Mouse (Mus musculus) adrenal gland, postnatal 4 days (tissue): Measurements from ENCODE around the gene Pop7. TPM values are rescaled to one million over a fixed set of nuclear protein-coding genes. Genes with fewer than 3 reads are reported as not detected.

Source experiments
- DNase-seq, 2 experiments: peaks; one replicate each; pipeline ENCODE4 v3.0.0; 2021 to 2022; ENCODE audit warnings: low spot score in 2 of 2, mixed read lengths in 2 of 2
- total RNA-seq, 2 experiments: library from RNA; stranded (reverse); gene quantifications; 2 replicates each; pipeline ENCODE4 v1.2.3; 2021

Gene Pop7
- total RNA-seq, 2 experiments from 2014 or later, result 26.5 to 26.9 TPM

DNA sequence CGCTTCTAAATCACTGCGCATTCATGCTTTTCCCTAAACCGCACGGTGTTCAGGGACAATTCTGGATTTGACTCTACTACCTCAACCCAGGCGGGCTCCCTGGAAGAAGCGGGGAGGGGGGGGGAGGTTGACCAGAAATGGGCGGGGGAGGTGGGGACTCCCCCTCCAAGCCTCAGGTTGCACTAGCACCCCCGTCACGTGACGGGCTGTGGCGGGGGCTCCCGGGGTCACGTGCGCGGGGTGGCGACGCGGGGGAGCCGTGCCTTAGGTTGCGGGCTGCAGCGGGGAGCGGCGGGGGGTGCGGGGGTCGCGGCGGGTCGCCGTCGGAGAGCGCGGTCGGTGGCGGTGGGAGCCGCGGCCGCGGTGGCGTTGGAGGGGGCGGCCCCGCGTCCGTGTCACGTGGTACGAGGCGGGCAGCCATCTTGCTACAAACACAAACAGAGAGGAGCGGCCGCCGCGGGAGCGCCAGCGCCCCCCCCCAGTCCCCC is 7.7 kb upstream of the Pop7 start:
- peak; percentile 59 to 73 for DNase-seq

DNA sequence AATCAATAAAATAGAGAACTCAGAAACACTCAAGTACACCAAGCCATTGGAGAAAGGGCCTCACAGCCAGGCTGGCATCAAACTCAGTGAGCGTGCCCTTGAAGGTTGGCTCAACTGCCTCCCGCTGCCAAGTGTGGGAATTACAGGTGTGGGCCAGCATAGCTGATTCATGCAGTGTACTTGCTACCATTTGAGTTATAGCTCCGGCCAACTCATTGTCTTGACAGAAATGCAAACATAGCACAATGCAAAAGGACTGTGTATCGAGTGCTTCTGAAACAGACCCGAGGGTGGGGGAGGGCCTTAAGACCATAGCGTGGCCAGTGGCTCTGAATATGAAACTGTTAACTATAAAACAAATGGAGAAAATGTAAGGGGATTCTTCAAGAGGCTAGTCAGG is 1.7 kb upstream of the Pop7 start:
- no peak for DNase-seq

DNA sequence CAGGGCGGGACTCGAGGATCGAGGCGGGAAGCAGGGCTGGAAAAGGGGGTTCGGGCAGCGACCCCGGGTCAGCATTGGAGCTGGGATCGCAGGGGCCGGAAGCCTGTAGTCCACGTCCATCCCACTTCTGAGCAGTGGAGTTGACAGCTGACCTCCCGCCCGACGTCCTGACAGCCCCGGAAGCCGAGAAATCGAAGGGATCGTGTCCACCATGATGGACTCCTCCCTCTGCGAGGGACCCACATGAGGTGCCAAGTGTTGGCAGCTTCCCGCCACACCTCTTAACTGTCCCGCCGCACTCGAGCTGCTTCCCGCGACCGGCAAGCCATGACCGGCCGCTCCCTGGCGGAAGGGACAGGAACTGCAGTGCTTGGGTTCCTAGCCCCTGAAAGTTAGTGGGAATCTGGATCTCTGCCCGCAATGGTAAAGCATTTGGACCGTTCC is 371 bp upstream of the Pop7 start:
- peak in 1 of 2 experiments; percentile 63 for DNase-seq

DNA sequence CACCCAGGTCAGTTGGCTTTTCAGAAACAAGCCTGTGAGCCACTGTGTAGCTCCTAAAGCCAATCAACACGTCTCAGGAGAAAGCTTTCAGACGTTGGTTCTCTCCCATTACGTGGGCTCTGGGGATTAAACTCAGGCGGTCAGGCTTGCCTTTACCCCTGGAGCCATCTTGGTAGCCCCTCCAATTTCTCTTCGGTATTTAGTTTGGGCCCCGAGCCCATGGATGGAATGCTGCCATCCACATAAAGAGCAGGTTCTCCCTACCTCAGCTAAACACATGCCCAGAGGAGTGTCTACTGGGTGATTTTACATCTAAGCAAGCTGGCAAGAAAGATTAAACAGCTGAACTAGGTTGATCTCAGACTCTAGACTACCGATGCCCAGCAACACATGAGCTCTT is 2.1 kb downstream of the Pop7 start:
- DNase-seq, result no peak

DNA sequence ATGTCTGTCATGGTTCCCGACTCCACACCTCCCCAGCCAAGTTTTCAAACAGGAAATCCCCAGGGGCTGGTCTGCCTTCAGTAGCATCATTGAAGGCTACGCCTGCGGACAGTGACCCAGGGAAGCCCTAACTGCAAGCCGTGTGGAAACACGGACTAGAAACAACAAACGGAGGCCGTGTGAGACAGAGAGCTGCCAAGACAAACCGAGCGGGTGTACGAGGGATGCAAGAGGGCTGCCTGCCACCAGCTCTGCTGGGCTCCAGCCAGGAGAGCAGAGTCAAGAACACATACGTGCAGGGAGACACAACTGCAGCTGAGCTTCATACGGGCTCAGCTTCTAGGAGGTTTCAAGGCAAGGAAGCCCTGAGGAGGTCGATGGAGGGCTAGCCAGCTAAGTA is 8.5 kb downstream of the Pop7 start:
- DNase-seq, result no peak

DNA sequence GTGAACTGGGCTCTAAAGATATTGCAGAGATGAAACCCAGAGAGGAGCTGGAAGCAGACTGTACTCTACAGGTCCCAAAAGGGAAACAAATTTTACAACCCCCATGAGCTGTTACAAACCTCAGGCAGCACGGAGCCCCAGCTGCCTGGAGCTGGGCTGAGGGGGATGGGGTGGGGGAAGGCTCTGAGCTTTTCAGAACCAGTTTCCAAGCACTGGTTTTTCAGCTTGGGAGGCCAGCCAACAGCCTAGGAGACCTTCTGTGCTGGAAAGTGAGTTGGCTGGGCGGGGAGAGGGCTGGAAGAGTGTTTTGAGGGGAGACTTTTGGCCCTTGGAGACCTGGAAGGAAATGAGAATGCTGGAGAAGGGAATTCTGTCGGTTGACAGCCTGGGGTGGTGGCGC is 10.8 kb downstream of the Pop7 start:
- no peak for DNase-seq

DNA sequence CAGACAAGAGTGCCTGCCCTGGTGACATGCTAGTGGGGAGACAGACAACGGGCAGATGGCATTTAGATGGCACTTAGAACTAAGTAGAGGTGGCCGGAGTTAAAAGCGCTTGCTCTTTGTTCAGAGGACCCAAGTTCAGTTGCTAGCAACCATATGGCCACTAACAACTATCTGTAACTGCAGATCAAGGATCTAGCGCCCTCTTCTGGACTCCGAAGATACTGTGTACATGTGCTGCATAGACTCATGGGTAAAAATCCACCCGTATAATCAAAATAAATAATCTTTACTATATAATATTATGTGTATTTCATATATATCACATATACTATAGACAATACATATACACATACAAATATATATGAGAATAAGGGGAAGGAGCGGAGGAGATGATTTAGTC is 14.7 kb downstream of the Pop7 start:
- DNase-seq, result no peak

DNA sequence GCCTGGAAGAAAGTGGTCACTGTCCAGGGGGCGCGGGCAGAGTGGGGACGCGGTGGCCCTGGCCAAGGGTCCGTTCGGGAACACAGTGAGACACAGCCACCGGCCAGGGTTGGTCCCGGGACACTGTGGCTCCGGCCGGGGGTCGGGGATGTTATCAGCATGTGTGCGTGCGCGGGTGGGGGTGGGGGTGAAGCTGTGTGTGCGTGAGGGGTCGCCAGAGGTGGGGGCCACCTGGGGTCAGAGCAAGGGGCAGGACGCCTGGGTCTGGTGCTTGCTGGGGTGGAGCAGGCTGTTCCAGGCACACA is 16.5 kb downstream of the Pop7 start:
- DNase-seq, result no peak

DNA sequence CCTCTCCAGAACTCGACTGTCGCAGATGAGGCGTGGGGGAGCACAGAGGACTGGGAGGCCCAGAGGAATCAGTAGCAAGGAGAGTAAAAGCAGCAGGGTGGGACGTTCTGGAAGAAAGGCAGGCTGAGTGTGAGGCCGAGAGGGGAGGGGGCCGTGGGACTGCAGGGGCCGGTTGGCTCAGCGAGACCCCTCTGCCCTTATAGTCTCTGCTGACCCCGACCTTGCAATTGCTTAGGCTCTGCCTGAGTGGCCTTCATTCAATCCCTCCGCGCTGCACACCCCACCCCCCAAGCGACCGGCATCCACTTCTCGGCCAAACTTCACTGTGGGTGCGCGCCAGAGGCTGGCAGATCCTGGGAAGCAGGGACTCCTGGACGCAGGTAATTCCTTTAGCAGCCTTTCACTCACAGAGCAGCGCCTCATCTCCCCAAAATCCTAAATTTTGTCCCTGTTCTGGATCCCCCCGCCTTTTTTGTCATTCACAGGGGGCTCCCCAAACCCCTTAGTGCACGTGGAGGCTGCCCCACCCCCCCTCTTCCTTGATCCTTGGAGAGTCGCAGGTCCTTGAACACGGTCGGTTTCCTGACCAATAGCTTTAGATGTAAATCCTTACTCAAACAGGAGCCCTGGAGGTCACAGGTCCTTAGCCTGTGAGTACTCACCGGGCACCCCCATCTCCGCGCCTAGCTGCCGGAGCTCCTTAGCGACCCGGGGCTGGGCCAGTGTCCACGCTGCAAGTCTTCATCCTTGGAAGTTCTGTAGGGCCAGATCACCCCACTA is 17.1 kb downstream of the Pop7 start:
- DNase-seq, result no peak

DNA sequence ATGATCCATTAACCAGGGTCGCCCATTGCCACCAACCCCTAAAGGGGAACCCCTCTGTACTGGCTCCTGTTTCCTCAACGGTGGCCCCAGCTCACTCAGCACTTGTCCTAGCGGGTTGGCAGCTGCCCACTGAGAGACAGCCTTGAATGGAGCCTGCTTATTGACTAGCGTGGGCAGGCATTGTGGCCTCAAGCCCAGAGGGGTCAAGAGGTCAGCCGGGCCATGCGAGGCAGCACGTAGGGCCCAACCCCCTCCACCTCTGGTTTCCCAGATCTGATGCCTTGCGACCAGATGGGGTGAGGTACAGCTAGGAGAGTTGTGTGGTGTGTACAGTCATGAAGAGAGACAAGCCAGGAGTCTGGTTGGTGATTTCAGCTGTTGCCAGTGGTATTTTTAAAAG is 20.4 kb downstream of the Pop7 start:
- DNase-seq, result peak in 1 of 2 experiments; percentile 22

DNA sequence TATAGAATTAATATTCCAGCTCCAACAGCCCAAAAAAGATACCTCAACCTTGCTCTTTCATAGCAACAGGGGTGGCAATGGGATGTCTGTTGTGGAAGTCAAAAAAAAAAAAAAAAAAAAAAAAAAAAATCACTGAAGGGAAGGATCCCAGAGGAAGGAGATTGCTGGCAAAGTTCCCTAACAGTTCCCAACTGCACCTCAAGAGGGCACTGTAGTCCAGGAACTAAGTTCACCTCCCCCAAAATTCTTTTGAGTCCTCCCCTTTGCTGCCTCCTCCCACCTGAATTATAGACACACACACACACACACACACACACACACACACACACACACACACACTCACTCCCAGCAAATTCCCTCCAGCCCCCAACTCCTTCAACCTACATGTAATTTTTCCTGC is 21.2 kb downstream of the Pop7 start:
- DNase-seq, result peak; percentile 55 to 57

DNA sequence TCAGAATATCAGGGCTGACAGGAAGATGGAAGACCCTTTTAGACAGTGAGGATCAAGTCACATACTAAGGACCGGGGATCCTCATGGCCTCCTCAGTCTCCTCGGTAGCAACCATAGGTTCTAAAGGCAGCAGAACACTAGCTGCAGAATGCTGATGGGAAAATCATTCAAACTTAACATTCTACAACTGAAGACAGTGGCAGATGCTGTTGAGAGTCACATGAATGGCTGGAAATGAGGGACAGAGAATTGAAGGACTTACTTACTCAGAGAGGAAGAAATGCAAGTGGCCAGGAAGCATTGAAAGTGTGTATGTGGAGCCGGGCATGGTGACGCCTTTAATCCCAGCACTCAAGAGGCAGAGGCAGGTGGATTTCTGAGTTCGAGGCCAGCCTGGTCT is 25.4 kb downstream of the Pop7 start, which contains the start of gene Zan:
TSS of gene Zan (minus strand) at position 101 of the 400 bp plus-strand sequence.
- DNase-seq, result no peak

DNA sequence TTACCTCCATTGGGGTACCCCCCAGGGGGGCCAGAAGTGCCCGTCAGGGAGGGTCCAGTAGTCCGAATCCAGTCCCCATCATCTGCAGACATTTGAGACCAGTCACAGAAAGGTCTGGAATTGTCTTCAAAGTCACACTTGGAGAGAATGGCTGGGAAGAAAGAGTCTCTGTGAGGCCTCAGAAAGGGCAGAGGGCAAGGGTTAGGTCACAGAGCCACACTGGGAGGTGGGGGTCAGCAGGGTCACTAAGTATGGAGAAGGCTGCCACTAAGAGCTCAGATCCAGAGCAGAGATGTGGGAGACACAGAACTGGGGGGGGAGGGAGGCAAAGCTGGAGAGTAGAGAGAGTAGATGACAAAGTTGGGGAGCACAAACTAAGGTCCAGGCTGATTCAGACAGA is 28.0 kb downstream of the Pop7 start:
- DNase-seq, result no peak

DNA sequence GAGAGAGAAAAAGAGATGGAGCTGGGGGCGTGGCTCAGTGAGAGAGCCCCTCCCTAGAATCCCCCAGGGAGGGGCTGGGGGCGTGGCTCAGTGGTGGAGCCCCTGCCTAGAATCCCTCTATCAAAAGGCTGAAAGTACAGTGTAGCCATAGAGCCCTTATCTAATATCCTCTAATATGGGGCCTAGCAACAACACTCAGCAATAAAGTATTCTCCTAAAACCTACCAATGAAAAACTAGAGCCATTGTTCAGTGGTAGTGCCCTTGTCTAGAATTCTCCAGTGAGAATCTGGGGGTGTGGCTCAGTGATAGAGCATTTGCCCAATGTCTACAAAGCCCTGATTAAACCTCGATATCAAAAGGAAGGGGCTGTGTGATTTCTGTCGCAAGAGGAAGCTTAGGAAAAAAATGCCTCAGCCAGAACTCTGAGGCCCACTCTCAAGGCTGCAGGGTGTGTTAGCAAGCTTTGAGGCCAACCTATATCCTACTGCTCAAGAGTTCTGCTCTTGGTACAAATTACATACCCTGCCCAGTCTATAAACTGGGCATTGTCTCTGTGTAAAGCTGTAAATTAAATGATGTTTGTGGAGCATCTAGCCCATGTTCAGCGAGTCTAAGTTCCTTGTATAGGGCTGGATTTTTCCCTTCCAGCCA is 29.9 kb downstream of the Pop7 start:
- DNase-seq, result no peak

DNA sequence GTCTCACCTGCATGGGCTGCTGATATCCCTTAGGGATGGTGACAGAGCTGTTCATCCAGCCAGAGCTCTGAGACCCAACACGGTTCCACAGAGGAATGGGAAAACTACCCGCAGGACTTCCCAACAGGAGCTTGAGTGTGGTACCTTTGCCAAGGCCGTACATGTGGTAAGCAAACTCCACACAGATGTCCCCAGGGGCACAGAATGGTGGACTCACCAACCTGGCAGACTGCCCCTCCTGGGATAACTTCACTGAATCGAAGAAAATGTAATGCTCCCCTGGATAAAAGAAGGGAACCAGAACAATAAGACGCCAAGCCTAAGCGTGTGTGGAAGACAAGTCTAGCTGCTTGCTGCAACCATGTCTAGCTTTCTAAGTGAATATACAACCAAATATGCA is 35.4 kb downstream of the Pop7 start:
- no peak for DNase-seq

DNA sequence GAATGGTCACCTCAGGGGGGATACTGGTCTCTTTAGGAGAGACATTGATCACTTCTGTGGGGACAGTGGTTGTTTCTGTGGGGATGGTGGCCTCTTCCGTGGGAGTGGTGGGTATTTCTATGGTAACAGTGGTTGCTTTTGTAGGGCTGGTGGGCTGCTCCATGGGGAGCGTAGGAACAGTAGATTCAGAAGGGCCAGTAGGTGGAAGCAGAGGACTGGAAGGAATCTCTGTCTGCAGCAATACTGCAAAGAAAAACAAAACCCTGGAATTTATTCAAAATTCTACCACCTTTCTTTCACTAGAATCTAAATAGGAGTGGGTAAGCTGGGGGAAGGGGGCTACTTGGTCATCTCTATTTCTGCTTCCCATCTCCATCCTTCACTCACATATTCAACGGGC is 37.3 kb downstream of the Pop7 start:
- no peak for DNase-seq

DNA sequence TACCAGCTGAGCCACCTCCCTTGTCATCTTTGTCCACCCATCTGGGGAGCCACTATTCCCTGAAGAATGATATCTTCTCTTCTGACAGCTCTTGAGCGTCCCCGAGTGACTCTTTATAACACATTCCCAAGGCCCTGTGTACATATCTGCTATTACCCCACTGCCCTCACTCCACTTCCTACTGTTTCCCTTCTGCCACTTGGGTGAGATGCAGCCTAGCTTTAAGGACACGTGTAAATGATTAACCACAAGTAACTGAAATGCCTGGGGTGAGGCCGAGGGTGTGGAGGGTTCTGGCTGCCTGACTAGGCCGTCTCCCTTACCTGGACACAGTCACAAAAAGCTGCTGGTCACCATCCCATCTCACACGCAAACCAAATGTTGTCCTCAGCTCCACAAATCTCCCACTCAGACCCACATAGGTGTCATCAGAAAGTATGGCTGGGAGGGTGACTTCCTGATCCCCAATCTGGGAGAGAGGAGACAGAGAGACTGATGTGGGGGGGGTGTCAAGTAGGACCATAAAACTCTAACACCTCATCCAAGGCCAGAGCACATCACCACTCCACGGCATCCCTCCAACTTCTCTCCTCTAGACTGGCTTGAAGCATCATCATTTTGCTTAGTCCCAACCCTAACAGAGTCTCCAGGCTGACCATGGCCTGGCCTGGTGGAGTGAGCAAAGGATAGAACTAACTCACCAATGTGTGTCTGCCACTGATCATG is 46.3 kb downstream of the Pop7 start:
- no peak for DNase-seq

DNA sequence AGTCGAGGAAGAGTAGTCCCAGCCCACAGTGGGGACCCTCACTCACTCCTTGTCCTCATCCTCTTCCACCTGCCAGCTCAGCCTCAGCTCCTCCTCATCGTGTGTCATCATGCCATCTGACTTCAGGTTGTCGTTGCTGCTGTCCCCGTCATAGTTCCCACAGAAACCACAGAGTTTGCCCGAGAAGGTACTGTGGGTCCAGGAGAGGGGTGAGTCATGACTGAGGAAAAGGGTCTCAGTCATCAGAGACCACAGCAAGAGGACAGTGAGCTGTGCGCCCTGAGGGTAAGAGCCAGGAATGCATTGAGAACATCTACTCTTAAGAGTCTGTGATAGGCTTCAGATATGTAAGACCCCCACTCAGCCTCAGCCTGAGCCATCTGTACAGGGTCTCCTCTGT is 47.1 kb downstream of the Pop7 start:
- DNase-seq, result no peak
